Mouse (Mus musculus): ENCODE measurements around the gene Ccdc89. TPM values are rescaled to one million over a fixed set of nuclear protein-coding genes. Genes with fewer than 3 reads are reported as not detected.

The Ccdc89 gene
- polyA plus RNA-seq, 1 experiment: 0.25 TPM

- no peak for TF ChIP-seq CTCF (IDR thresholded peaks at IDR 0.05; ENCODE audit: control insufficient read depth, insufficient read depth, insufficient read length)
- no peak for TF ChIP-seq USF1 (IDR thresholded peaks at IDR 0.05; ENCODE audit: low read depth)
- no peak for TF ChIP-seq CEBPB (IDR thresholded peaks at IDR 0.05; ENCODE audit: low read depth)
- no peak overlapping the region for H3K4me3 ChIP-seq (ENCODE audit: insufficient read depth, poor library complexity, severe bottlenecking)
- H3K27me3 ChIP-seq (ENCODE audit: control insufficient read depth, insufficient read depth, insufficient read length): no peaks in the 10 kb centered on the region
- no peaks in the 10 kb centered on the region for H3K79me3 ChIP-seq (ENCODE audit: low read depth)
- H3ac ChIP-seq (ENCODE audit: control insufficient read depth, insufficient read length, low read depth): no peak overlapping the region
- H3K36me3 ChIP-seq (ENCODE audit: control insufficient read depth, insufficient read depth): no peaks in the 10 kb centered on the region
- H3K79me2 ChIP-seq (ENCODE audit: control insufficient read depth, insufficient read depth): no peaks in the 10 kb centered on the region
Observed at GRCm38 (mm10) chr7:90395928-90396327, 30.4 kb upstream of the Ccdc89 start.

GRCm38 (mm10) chr7:90409934-90410333 lies 16.4 kb upstream of the Ccdc89 start:
- Histone ChIP-seq H3K79me2 (ENCODE audit: control insufficient read depth, insufficient read depth) (no peaks in the 10 kb centered on the region), H3K27me3 (ENCODE audit: control insufficient read depth, insufficient read depth, insufficient read length) (no peaks in the 10 kb centered on the region), H3K4me3 (ENCODE audit: insufficient read depth, poor library complexity, severe bottlenecking) (no peak overlapping the region), H3K36me3 (ENCODE audit: control insufficient read depth, insufficient read depth) (no peaks in the 10 kb centered on the region), H3ac (ENCODE audit: control insufficient read depth, insufficient read length, low read depth) (no peak overlapping the region), H3K79me3 (ENCODE audit: low read depth) (no peaks in the 10 kb centered on the region)
- TF ChIP-seq USF1 (IDR thresholded peaks at IDR 0.05; ENCODE audit: low read depth): no peak
- no peak for TF ChIP-seq FOSL1 (IDR thresholded peaks at IDR 0.05; ENCODE audit: insufficient read depth, low read length, poor library complexity, severe bottlenecking)
- TF ChIP-seq CEBPB (IDR thresholded peaks at IDR 0.05; ENCODE audit: low read depth): no peak
- TF ChIP-seq MYOG (IDR thresholded peaks at IDR 0.05; ENCODE audit: control insufficient read depth, extremely low read depth, insufficient read length): no peak
- no peak for TF ChIP-seq MAX (IDR thresholded peaks at IDR 0.05)
- TF ChIP-seq CTCF (IDR thresholded peaks at IDR 0.05; ENCODE audit: control insufficient read depth, insufficient read depth, insufficient read length): no peak
- no peak for TF ChIP-seq MYOD1 (IDR thresholded peaks at IDR 0.05; ENCODE audit: control insufficient read depth, insufficient read length, low read depth)

GRCm38 (mm10) chr7:90427006-90427405 lies 629 bp downstream of the Ccdc89 start:
- Histone ChIP-seq H3K79me2 (ENCODE audit: control insufficient read depth, insufficient read depth) (no peaks in the 10 kb centered on the region), H3K27me3 (ENCODE audit: control insufficient read depth, insufficient read depth, insufficient read length) (peaks cover 5% of the 10 kb centered on the region)
- no peak for TF ChIP-seq MYOG (IDR thresholded peaks at IDR 0.05; ENCODE audit: control insufficient read depth, extremely low read depth, insufficient read length)

GRCm38 (mm10) chr7:90432221-90432620 lies 5.8 kb downstream of the Ccdc89 start:
- no peaks in the 10 kb centered on the region for H3K79me2 ChIP-seq (ENCODE audit: control insufficient read depth, insufficient read depth)
- H3K27me3 ChIP-seq (ENCODE audit: control insufficient read depth, insufficient read depth, insufficient read length): peaks cover 5% of the 10 kb centered on the region
- H3K4me3 ChIP-seq (ENCODE audit: insufficient read depth, poor library complexity, severe bottlenecking): no peak overlapping the region
- no peak overlapping the region for H3ac ChIP-seq (ENCODE audit: control insufficient read depth, insufficient read length, low read depth)
- H3K36me3 ChIP-seq (ENCODE audit: control insufficient read depth, insufficient read depth): no peaks in the 10 kb centered on the region
- no peaks in the 10 kb centered on the region for H3K79me3 ChIP-seq (ENCODE audit: low read depth)
- TF ChIP-seq USF1 (IDR thresholded peaks at IDR 0.05; ENCODE audit: low read depth): no peak
- no peak for TF ChIP-seq CEBPB (IDR thresholded peaks at IDR 0.05; ENCODE audit: low read depth)
- TF ChIP-seq FOSL1 (IDR thresholded peaks at IDR 0.05; ENCODE audit: insufficient read depth, low read length, poor library complexity, severe bottlenecking): no peak
- TF ChIP-seq MYOD1 (IDR thresholded peaks at IDR 0.05; ENCODE audit: control insufficient read depth, insufficient read length, low read depth): no peak
- no peak for TF ChIP-seq MAX (IDR thresholded peaks at IDR 0.05)
- TF ChIP-seq CTCF (IDR thresholded peaks at IDR 0.05; ENCODE audit: control insufficient read depth, insufficient read depth, insufficient read length): no peak
- no peak for TF ChIP-seq MYOG (IDR thresholded peaks at IDR 0.05; ENCODE audit: control insufficient read depth, extremely low read depth, insufficient read length)

More at GRCm38 (mm10) chr7:90427006-90427405, 629 bp downstream of the Ccdc89 start:
- no peaks in the 10 kb centered on the region for H3K79me3 ChIP-seq (ENCODE audit: low read depth)
- no peaks in the 10 kb centered on the region for H3K36me3 ChIP-seq (ENCODE audit: control insufficient read depth, insufficient read depth)
- H3K4me3 ChIP-seq (ENCODE audit: insufficient read depth, poor library complexity, severe bottlenecking): no peak overlapping the region
- no peak overlapping the region for H3ac ChIP-seq (ENCODE audit: control insufficient read depth, insufficient read length, low read depth)

GRCm38 (mm10) chr7:90440044-90440443 lies 13.7 kb downstream of the Ccdc89 start:
- H3K79me2 ChIP-seq (ENCODE audit: control insufficient read depth, insufficient read depth): peaks cover 23% of the 10 kb centered on the region
- no peaks in the 10 kb centered on the region for H3K27me3 ChIP-seq (ENCODE audit: control insufficient read depth, insufficient read depth, insufficient read length)
- TF ChIP-seq MYOD1 (IDR thresholded peaks at IDR 0.05; ENCODE audit: control insufficient read depth, insufficient read length, low read depth) (no peak), USF1 (IDR thresholded peaks at IDR 0.05; ENCODE audit: low read depth) (no peak)
- no peak overlapping the region for H3K4me3 ChIP-seq (ENCODE audit: insufficient read depth, poor library complexity, severe bottlenecking)
- H3ac ChIP-seq (ENCODE audit: control insufficient read depth, insufficient read length, low read depth): no peak overlapping the region
- H3K36me3 ChIP-seq (ENCODE audit: control insufficient read depth, insufficient read depth): peaks cover 9% of the 10 kb centered on the region
- peaks cover 17% of the 10 kb centered on the region for H3K79me3 ChIP-seq (ENCODE audit: low read depth)

- H3K27me3 ChIP-seq (ENCODE audit: control insufficient read depth, insufficient read depth, insufficient read length): no peaks in the 10 kb centered on the region
- H3K79me2 ChIP-seq (ENCODE audit: control insufficient read depth, insufficient read depth): peaks cover 44% of the 10 kb centered on the region
- H3K79me3 ChIP-seq (ENCODE audit: low read depth): peaks cover 29% of the 10 kb centered on the region
- no peak for TF ChIP-seq USF1 (IDR thresholded peaks at IDR 0.05; ENCODE audit: low read depth)
- TF ChIP-seq MYOD1 (IDR thresholded peaks at IDR 0.05; ENCODE audit: control insufficient read depth, insufficient read length, low read depth): no peak
- TF ChIP-seq MYOG (IDR thresholded peaks at IDR 0.05; ENCODE audit: control insufficient read depth, extremely low read depth, insufficient read length): no peak
- no peak for TF ChIP-seq CTCF (IDR thresholded peaks at IDR 0.05; ENCODE audit: control insufficient read depth, insufficient read depth, insufficient read length)
- TF ChIP-seq CEBPB (IDR thresholded peaks at IDR 0.05; ENCODE audit: low read depth): no peak
- no peak for TF ChIP-seq FOSL1 (IDR thresholded peaks at IDR 0.05; ENCODE audit: insufficient read depth, low read length, poor library complexity, severe bottlenecking)
- TF ChIP-seq MAX (IDR thresholded peaks at IDR 0.05): no peak
- peak overlapping the region; percentile 3 for H3K4me3 ChIP-seq (ENCODE audit: insufficient read depth, poor library complexity, severe bottlenecking)
- H3ac ChIP-seq (ENCODE audit: control insufficient read depth, insufficient read length, low read depth): no peak overlapping the region
- peaks cover 23% of the 10 kb centered on the region for H3K36me3 ChIP-seq (ENCODE audit: control insufficient read depth, insufficient read depth)
Observed at GRCm38 (mm10) chr7:90442070-90442469, 15.7 kb downstream of the Ccdc89 start.
